Mouse (Mus musculus) midbrain, embryonic 12.5 days (tissue): ENCODE results near the gene A830018L16Rik. TPM values are rescaled to one million over a fixed set of nuclear protein-coding genes. Genes with fewer than 3 reads are reported as not detected.

Experiments used
- ATAC-seq: fragments of 200-750 bp; cut with Nextera tagmentation; 2 replicates; pipeline ENCODE4 v1.8.0; 2017; ENCODE audit warnings: low read depth, moderate TSS enrichment, moderate library complexity; ENCODE audit not compliant: low FRiP score
- H3K27ac ChIP-seq: fragments of 300-500 bp; sonication (generic); replicated peaks from 2 replicates; pipeline ENCODE4 v1.5.1; 2016; ENCODE audit warnings: mild to moderate bottlenecking
- H3K27me3 ChIP-seq: fragments of 300-500 bp; sonication (generic); 2 replicates; pipeline ENCODE4 v1.6.1; 2016; ENCODE audit warnings: mild to moderate bottlenecking
- H3K36me3 ChIP-seq: fragments of 300-500 bp; sonication (generic); 2 replicates; pipeline ENCODE4 v1.6.1; 2016
- H3K4me1 ChIP-seq: fragments of 300-500 bp; sonication (generic); 2 replicates; pipeline ENCODE4 v1.6.1; 2016
- H3K4me2 ChIP-seq: fragments of 300-500 bp; sonication (generic); replicated peaks from 2 replicates; pipeline ENCODE4 v1.6.1; 2016; ENCODE audit warnings: mild to moderate bottlenecking, moderate library complexity
- H3K4me3 ChIP-seq: fragments of 300-500 bp; sonication (generic); 2 replicates; pipeline ENCODE4 v1.5.1; 2016; ENCODE audit warnings: mild to moderate bottlenecking
- H3K9ac ChIP-seq: fragments of 300-500 bp; sonication (generic); replicated peaks from 2 replicates; pipeline ENCODE4 v1.6.1; 2016; ENCODE audit warnings: mild to moderate bottlenecking, moderate library complexity
- H3K9me3 ChIP-seq: fragments of 300-500 bp; sonication (generic); 2 replicates; pipeline ENCODE4 v1.6.1; 2016; ENCODE audit warnings: mild to moderate bottlenecking
- WGBS: fragments of 180-500 bp; shearing (Covaris S2); methylation state at CpG from one replicate; pipeline ENCODE4 v1.1.7; 2016; 5-methylcytosine and 5-hydroxymethylcytosine counted together
- polyA plus RNA-seq: library from polyadenylated mRNA; unstranded; fragments of >200 nt; fragmentation: Nextera tagmentation; extraction: Ambion mirVana; gene quantifications from 2 replicates; pipeline ENCODE4 v1.2.1, GENCODE M21; 2016

A830018L16Rik gene
- polyA plus RNA-seq, 1 experiment from 2014 or later, result 2.3 TPM

- no peak overlapping the region for H3K9ac ChIP-seq
- peaks cover 5% of the 10 kb centered on the region; the same call in 1 of the 2 replicates for H3K27me3 ChIP-seq
- H3K4me2 ChIP-seq, result no peak overlapping the region
- no peaks in the 10 kb centered on the region for H3K4me1 ChIP-seq
- H3K4me3 ChIP-seq, result no peak overlapping the region
- H3K27ac ChIP-seq, result no peak overlapping the region
- no peaks in the 10 kb centered on the region for H3K36me3 ChIP-seq
- WGBS, result 40% methylated on average over 3 of the region's 3 CpGs
- H3K9me3 ChIP-seq, result no peaks in the 10 kb centered on the region
- ATAC-seq, result peak; percentile 45; the same call in 1 of the 2 replicates
These were observed 244.2 kb downstream of the A830018L16Rik start for GRCm38 (mm10) chr1:11658061-11658625.

- H3K4me1 ChIP-seq, result no peaks in the 10 kb centered on the region
- no peak overlapping the region for H3K4me2 ChIP-seq
- peaks cover 34% of the 10 kb centered on the region for H3K27me3 ChIP-seq
- no peak overlapping the region for H3K27ac ChIP-seq
- peaks cover 15% of the 10 kb centered on the region; the same call in 1 of the 2 replicates for H3K9me3 ChIP-seq
- ATAC-seq, result no peak
- no peaks in the 10 kb centered on the region for H3K36me3 ChIP-seq
- no peak overlapping the region for H3K4me3 ChIP-seq
- H3K9ac ChIP-seq, result no peak overlapping the region
These were observed 330.9 kb downstream of the A830018L16Rik start for GRCm38 (mm10) chr1:11744749-11745314.

- Histone ChIP-seq H3K9ac (no peak overlapping the region), H3K27me3 (peaks cover 47% of the 10 kb centered on the region), H3K9me3 (peaks cover 15% of the 10 kb centered on the region; the same call in 1 of the 2 replicates), H3K4me2 (no peak overlapping the region), H3K27ac (no peak overlapping the region), H3K4me3 (no peak overlapping the region), H3K4me1 (no peaks in the 10 kb centered on the region), H3K36me3 (no peaks in the 10 kb centered on the region)
- ATAC-seq, result peak; percentile 90
- WGBS, result 6% methylated on average over 2 of the region's 2 CpGs
These were observed 334.5 kb downstream of the A830018L16Rik start for GRCm38 (mm10) chr1:11748424-11748823.

DNA sequence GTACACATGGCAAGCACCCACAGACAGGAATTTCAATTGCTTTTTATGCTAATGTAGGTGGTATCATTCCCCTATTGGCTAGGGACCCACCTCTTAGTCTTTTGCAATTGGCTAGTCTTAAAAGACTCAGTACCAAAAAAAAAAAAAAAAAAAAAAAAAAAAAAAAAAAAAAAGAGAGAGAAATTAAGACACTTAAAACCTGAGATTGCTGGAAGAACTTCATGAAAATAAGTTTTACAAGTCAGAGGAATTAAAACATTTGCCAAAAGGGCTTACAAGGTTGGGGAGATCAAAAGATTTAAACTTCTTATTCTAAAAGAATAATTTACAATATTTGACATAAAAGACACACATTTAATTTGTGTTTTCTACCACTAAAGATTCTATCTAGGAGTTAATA lies 336.2 kb downstream of the A830018L16Rik start:
- no peaks in the 10 kb centered on the region for H3K4me1 ChIP-seq
- ATAC-seq, result no peak
- H3K4me3 ChIP-seq, result no peak overlapping the region
- H3K4me2 ChIP-seq, result no peak overlapping the region
- H3K36me3 ChIP-seq, result no peaks in the 10 kb centered on the region
- H3K27ac ChIP-seq, result no peak overlapping the region
- H3K9me3 ChIP-seq, result peaks cover 15% of the 10 kb centered on the region; the same call in 1 of the 2 replicates
- H3K27me3 ChIP-seq, result peaks cover 46% of the 10 kb centered on the region
- no peak overlapping the region for H3K9ac ChIP-seq

GRCm38 (mm10) chr1:11750607-11751006 lies 336.7 kb downstream of the A830018L16Rik start:
- Histone ChIP-seq H3K36me3 (no peaks in the 10 kb centered on the region), H3K4me2 (no peak overlapping the region), H3K27ac (no peak overlapping the region), H3K9me3 (peaks cover 15% of the 10 kb centered on the region; the same call in 1 of the 2 replicates), H3K4me1 (no peaks in the 10 kb centered on the region), H3K4me3 (no peak overlapping the region), H3K9ac (no peak overlapping the region), H3K27me3 (peaks cover 44% of the 10 kb centered on the region)
- 66% methylated on average over 2 of the region's 2 CpGs for WGBS
- no peak for ATAC-seq

DNA sequence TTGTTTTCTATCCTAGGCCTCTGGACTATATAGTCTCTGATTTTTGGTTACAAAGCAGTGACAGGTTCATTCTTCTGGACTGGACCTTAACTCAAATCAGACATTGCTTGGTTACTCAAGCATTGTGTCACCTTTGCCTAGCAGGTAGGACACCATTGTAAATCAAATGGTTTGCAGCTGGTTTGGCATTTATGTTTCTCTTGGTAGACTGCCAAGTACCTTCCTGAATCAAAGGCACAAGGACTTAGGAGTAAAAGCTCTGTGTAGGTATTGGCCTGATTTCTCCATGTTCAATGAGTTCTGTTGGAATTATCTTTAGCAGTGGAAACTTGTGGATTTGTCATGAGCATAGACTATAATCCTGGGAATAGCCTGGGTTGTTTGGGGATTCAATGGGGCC lies 338.1 kb downstream of the A830018L16Rik start:
- no peak overlapping the region for H3K4me3 ChIP-seq
- ATAC-seq, result no peak
- no peak overlapping the region for H3K27ac ChIP-seq
- H3K27me3 ChIP-seq, result peaks cover 34% of the 10 kb centered on the region
- no peaks in the 10 kb centered on the region for H3K4me1 ChIP-seq
- H3K4me2 ChIP-seq, result no peak overlapping the region
- H3K36me3 ChIP-seq, result no peaks in the 10 kb centered on the region
- 0 out of 2 replicates have a peak, but pooled peaks cover 2% of the 10 kb centered on the region for H3K9me3 ChIP-seq
- H3K9ac ChIP-seq, result no peak overlapping the region

DNA sequence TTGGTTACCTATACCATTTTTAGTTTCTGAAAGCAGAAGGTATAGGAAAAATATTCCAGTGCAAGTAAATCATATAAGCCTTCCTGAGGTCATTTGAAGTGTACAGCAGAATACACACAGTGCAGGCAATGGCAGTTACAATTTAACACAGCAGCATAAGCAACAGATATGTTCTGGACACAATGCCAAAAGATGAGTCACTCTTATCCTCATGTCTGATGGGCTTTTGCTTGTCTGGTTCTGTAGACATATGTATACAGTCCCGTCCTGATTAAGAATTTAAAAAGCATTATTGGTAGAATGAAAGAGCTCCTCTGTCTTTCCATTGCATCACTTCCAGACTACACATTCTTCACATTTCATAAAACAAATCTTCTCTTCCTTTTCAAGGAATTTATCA lies 374.4 kb downstream of the A830018L16Rik start:
- no peaks in the 10 kb centered on the region for H3K9me3 ChIP-seq
- WGBS, result 89% methylated on average over 1 of the region's 1 CpGs
- H3K9ac ChIP-seq, result no peak overlapping the region
- H3K4me3 ChIP-seq, result no peak overlapping the region
- H3K4me2 ChIP-seq, result no peak overlapping the region
- H3K27me3 ChIP-seq, result no peaks in the 10 kb centered on the region
- ATAC-seq, result no peak
- H3K36me3 ChIP-seq, result no peaks in the 10 kb centered on the region
- H3K4me1 ChIP-seq, result no peaks in the 10 kb centered on the region
- no peak overlapping the region for H3K27ac ChIP-seq

GRCm38 (mm10) chr1:11792820-11793219 lies 378.9 kb downstream of the A830018L16Rik start:
- WGBS, result 76% methylated on average over 2 of the region's 2 CpGs
- H3K27me3 ChIP-seq, result no peaks in the 10 kb centered on the region
- no peak for ATAC-seq

GRCm38 (mm10) chr1:11795666-11796065 lies 381.8 kb downstream of the A830018L16Rik start:
- Histone ChIP-seq H3K4me3 (no peak overlapping the region), H3K36me3 (no peaks in the 10 kb centered on the region), H3K27ac (no peak overlapping the region), H3K4me2 (no peak overlapping the region), H3K9me3 (no peaks in the 10 kb centered on the region), H3K4me1 (no peaks in the 10 kb centered on the region), H3K27me3 (no peaks in the 10 kb centered on the region), H3K9ac (no peak overlapping the region)
- WGBS, result 69% methylated on average over 2 of the region's 2 CpGs
- ATAC-seq, result no peak

More at GRCm38 (mm10) chr1:11792820-11793219, 378.9 kb downstream of the A830018L16Rik start:
- H3K4me2 ChIP-seq, result no peak overlapping the region
- H3K27ac ChIP-seq, result no peak overlapping the region
- no peaks in the 10 kb centered on the region for H3K36me3 ChIP-seq
- no peaks in the 10 kb centered on the region for H3K4me1 ChIP-seq
- no peak overlapping the region for H3K9ac ChIP-seq
- H3K4me3 ChIP-seq, result no peak overlapping the region
- H3K9me3 ChIP-seq, result no peaks in the 10 kb centered on the region

DNA sequence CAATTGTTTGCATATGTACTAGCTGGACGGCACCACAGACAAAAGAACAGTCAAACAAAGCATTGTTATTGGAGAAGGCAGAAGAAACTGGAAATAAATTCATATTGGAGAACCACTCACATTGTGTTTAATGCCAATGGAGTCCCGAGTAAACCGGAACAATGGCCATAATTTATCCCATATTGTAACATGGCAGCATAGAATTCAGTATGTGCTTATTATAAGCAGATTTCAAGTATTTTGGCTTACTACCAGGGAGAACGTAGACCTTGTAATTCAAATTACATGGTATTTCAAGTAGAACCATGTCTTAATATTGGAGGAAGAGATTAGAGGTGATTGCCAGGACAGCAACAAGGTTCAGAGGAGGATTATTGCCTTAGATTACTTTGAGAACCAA lies 458.9 kb downstream of the A830018L16Rik start:
- Histone ChIP-seq H3K4me3 (no peak overlapping the region), H3K36me3 (no peaks in the 10 kb centered on the region), H3K4me1 (no peaks in the 10 kb centered on the region), H3K9ac (no peak overlapping the region), H3K27me3 (no peaks in the 10 kb centered on the region), H3K4me2 (no peak overlapping the region), H3K27ac (no peak overlapping the region), H3K9me3 (no peaks in the 10 kb centered on the region)
- ATAC-seq, result no peak
- 76% methylated on average over 4 of the region's 4 CpGs for WGBS

GRCm38 (mm10) chr1:11873573-11873972 lies 459.7 kb downstream of the A830018L16Rik start:
- Histone ChIP-seq H3K36me3 (no peaks in the 10 kb centered on the region), H3K9ac (no peak overlapping the region), H3K9me3 (no peaks in the 10 kb centered on the region), H3K27me3 (no peaks in the 10 kb centered on the region), H3K27ac (no peak overlapping the region), H3K4me1 (no peaks in the 10 kb centered on the region), H3K4me2 (no peak overlapping the region), H3K4me3 (no peak overlapping the region)
- no peak for ATAC-seq
- 74% methylated on average over 1 of the region's 1 CpGs for WGBS

GRCm38 (mm10) chr1:11881706-11882105 lies 467.8 kb downstream of the A830018L16Rik start:
- ATAC-seq, result no peak

DNA sequence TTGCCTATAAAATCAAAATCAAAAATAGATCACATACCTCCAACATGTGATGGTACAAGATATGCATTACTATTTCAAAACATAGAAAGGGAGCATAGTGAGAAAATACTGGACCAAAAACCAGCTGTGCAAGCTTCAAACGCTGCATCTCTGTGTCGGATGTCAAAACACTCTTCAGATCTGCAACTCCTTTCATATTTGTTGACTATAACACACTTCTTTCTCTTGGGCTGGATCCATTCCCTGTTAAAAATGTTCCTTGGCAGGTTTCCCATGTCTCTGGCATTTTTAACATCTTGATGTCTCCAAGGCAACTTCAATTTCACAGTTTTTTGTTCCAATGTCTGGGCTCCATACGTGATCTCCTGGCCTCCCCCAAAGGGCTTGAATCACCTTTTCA lies 481.8 kb downstream of the A830018L16Rik start:
- H3K27ac ChIP-seq, result no peak overlapping the region
- H3K9ac ChIP-seq, result no peak overlapping the region
- no peaks in the 10 kb centered on the region for H3K36me3 ChIP-seq
- H3K27me3 ChIP-seq, result no peaks in the 10 kb centered on the region
- no peak for ATAC-seq
- H3K4me1 ChIP-seq, result no peaks in the 10 kb centered on the region
- no peak overlapping the region for H3K4me3 ChIP-seq
- no peaks in the 10 kb centered on the region for H3K9me3 ChIP-seq
- no peak overlapping the region for H3K4me2 ChIP-seq
- WGBS, result 73% methylated on average over 3 of the region's 3 CpGs

More at GRCm38 (mm10) chr1:11881706-11882105, 467.8 kb downstream of the A830018L16Rik start:
- WGBS, result 64% methylated on average over 2 of the region's 2 CpGs
- Histone ChIP-seq H3K4me1 (no peaks in the 10 kb centered on the region), H3K4me3 (no peak overlapping the region), H3K9ac (no peak overlapping the region), H3K9me3 (no peaks in the 10 kb centered on the region), H3K27ac (no peak overlapping the region), H3K27me3 (no peaks in the 10 kb centered on the region), H3K4me2 (no peak overlapping the region), H3K36me3 (no peaks in the 10 kb centered on the region)
